9 mouse cellular contexts compared by ENCODE assay signal in genomic region chr2:102675275-102675674, GRCm38 (mm10). TPM values are rescaled to one million over a fixed set of nuclear protein-coding genes. Genes with fewer than 3 reads are reported as not detected.
DNase-seq lines count a peak whose midpoint lies in the region; ATAC-seq and TF ChIP-seq lines count a peak whose summit lies in the region.
"Had no signal": no experiment of that assay in that cellular context is flagged by ENCODE, and none has a peak within 500 bp of the region (broad histone marks: within the 10 kb centered on the region; RNA-seq: fewer than 3 reads in every experiment).

No protein-coding gene starts in this region.

- H3K27ac ChIP-seq in lung, postnatal 0 days (ENCODE audit: low read length) = no peak overlapping the region
- no peak overlapping the region for H3K27ac ChIP-seq in spleen, adult 2 months (ENCODE audit: insufficient read depth, low read length)
- no peak overlapping the region for H3K27ac ChIP-seq in forebrain, embryonic 12.5 days

- H3K27me3 ChIP-seq in lung, postnatal 0 days (replicated peaks; ENCODE audit: insufficient read depth, low read length) = no peaks in the 10 kb centered on the region
- H3K27me3 ChIP-seq in spleen, adult 2 months (ENCODE audit: control insufficient read depth, insufficient read depth, low read length) = no peaks in the 10 kb centered on the region
- no peaks in the 10 kb centered on the region for H3K27me3 ChIP-seq in forebrain, embryonic 12.5 days

- peak; percentile 58 to 74 for DNase-seq in left cerebral cortex, adult 18-20 months (ENCODE audit: low spot score in 2 of 2)
- DNase-seq in left cerebral cortex, adult 11 months (ENCODE audit: low spot score) = no peak
- peak; percentile 42 for DNase-seq in ZHBTc4 (ENCODE audit: low read depth, low spot score)
- DNase-seq in cerebellum, postnatal 25 days = peak; percentile 69 to 82
- peak; percentile 51 for DNase-seq in induced T-regulatory cell, adult 2 months (ENCODE audit: low read depth)
- no peak for DNase-seq in lung, postnatal 0 days (ENCODE audit: low spot score)
- DNase-seq in spleen, adult 2 months (ENCODE audit: low read depth in 1 of 2, low spot score in 2 of 2) = peak in 1 of 2 experiments; percentile 50

- no peak for ATAC-seq in lung, postnatal 0 days
- ATAC-seq in forebrain, embryonic 12.5 days (ENCODE audit: low FRiP score) = no peak

- H3K9ac ChIP-seq in lung, postnatal 0 days (replicated peaks; ENCODE audit: low read depth) = no peak overlapping the region
- no peak overlapping the region for H3K9ac ChIP-seq in forebrain, embryonic 12.5 days

- H3K4me1 ChIP-seq in lung, postnatal 0 days (ENCODE audit: insufficient read depth, low read depth, low read length) = no peaks in the 10 kb centered on the region
- H3K4me1 ChIP-seq in spleen, adult 2 months (ENCODE audit: control insufficient read depth, insufficient read depth, insufficient read length) = no peaks in the 10 kb centered on the region
- H3K4me1 ChIP-seq in forebrain, embryonic 12.5 days = peaks cover 11% of the 10 kb centered on the region

- no peak overlapping the region for H3K4me3 ChIP-seq in lung, postnatal 0 days (ENCODE audit: low read depth, low read length)
- no peak overlapping the region for H3K4me3 ChIP-seq in spleen, adult 2 months (ENCODE audit: extremely low read depth, insufficient read depth, insufficient read length)
- no peak overlapping the region for H3K4me3 ChIP-seq in forebrain, embryonic 12.5 days (replicated peaks)
- H3K4me3 ChIP-seq: erythroblast, embryonic 14.5 days had no signal

- TF ChIP-seq POLR2A in spleen, adult 2 months (IDR thresholded peaks at IDR 0.05; ENCODE audit: low read depth, low read length) = no peak

- no peaks in the 10 kb centered on the region for H3K36me3 ChIP-seq in lung, postnatal 0 days (ENCODE audit: insufficient read depth, low read length)
- no peaks in the 10 kb centered on the region for H3K36me3 ChIP-seq in spleen, adult 2 months (ENCODE audit: control insufficient read depth, insufficient read depth, low read length)
- no peaks in the 10 kb centered on the region for H3K36me3 ChIP-seq in forebrain, embryonic 12.5 days (replicated peaks)

- H3K4me2 ChIP-seq in lung, postnatal 0 days (replicated peaks; ENCODE audit: low read depth, low read length) = no peak overlapping the region
- no peak overlapping the region for H3K4me2 ChIP-seq in forebrain, embryonic 12.5 days

- 70% methylated on average over 6 of the region's 6 CpGs for WGBS in lung, postnatal 0 days
- 72% methylated on average over 6 of the region's 6 CpGs for WGBS in spleen, adult 2 months
- WGBS in forebrain, embryonic 12.5 days = 71% methylated on average over 6 of the region's 6 CpGs

- no peak for TF ChIP-seq EP300 in lung, postnatal 0 days (IDR thresholded peaks at IDR 0.05)

- H3K9me3 ChIP-seq in lung, postnatal 0 days (ENCODE audit: low read length) = no peaks in the 10 kb centered on the region
- H3K9me3 ChIP-seq in forebrain, embryonic 12.5 days = no peaks in the 10 kb centered on the region

- TF ChIP-seq CTCF in lung, postnatal 0 days (IDR thresholded peaks at IDR 0.05) = peak; percentile 72
- TF ChIP-seq CTCF in spleen, adult 2 months (IDR thresholded peaks at IDR 0.05; ENCODE audit: extremely low read depth, insufficient read depth, insufficient read length, insufficient replicate concordance) = peak; percentile 67; the same call in 1 of the 2 replicates

RNA-seq across cellular contexts. Expression of gene Slc1a2, which starts 16.8 kb away (rescaled TPM):
- total RNA-seq in left cerebral cortex, adult 18-20 months (2021) = 1,000 to 10,000 TPM; 1,523 to 1,534 TPM
- polyA plus RNA-seq in lung, postnatal 0 days (2015; fragmentation: Nextera tagmentation; extraction: Ambion mirVana) = 0.50 and 0.87 TPM in 2 replicates
- 2.5 and 3.1 TPM in 2 replicates for polyA plus RNA-seq in spleen, adult 2 months (2012; rRNA removed)
- polyA plus RNA-seq in forebrain, embryonic 12.5 days (2016; fragmentation: Nextera tagmentation; extraction: Ambion mirVana) = 12.1 and 13.1 TPM in 2 replicates
- polyA plus RNA-seq: erythroblast, embryonic 14.5 days had no signal

Comparison
In these comparisons a context has a peak if more than half of its experiments do, and no peak if none do; other contexts are left out.
1. DNase-seq: peak in left cerebral cortex, adult 18-20 months (2 of 2), ZHBTc4 (single experiment), cerebellum, postnatal 25 days (2 of 2) and induced T-regulatory cell, adult 2 months (single experiment); none in left cerebral cortex, adult 11 months (single experiment) and lung, postnatal 0 days (single experiment).